Mouse (Mus musculus): ENCODE measurements at regions not wholly inside any gene's neighbourhood (a gene's known extent, or its start where the extent isn't known, plus 50 kb on each side); places are given as distances from the start of the nearest gene placed in this dataset.

DNA sequence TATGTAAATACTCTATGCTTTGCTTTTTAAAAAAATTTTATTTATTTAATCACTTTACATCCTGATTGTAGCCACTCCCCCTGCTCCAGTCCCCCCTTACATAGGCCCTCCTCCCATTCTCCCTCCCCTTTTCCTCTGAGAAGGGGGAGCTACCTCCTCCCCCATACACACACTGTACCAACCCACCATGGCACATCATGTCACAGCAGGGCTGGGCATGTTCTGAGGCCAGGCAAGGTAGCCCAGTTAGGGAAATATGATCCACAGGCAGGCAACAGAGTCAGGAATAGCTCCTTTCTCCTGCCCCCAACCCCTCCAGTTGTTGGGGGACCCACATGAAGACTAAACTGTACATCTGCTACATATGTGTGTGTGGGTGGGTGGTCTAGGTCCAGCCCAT, 1130.7 kb upstream of the Gulo start:
- no peak for DNase-seq (ENCODE audit: low spot score in 2 of 2)

DNA sequence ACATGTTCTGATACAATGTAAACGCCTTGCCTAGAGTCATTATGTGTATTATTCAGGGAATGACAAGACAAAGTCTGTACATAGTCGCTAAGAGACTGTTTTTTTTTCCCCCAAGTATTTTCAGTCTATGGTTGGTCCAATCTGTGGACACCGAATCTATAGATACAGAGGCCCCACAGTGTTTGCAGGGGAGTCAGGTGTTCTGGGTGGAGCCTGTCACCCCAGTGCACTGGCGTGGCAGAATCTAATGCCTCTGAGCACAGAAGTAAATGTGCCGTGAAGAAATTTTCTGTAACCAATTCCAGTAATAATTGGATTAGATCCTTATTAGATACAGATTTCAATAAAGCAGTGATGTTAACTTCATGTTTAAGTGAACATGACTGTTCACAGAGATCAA, 1130.1 kb upstream of the Gulo start:
- no peak for DNase-seq (ENCODE audit: low spot score in 2 of 2)

- DNase-seq (ENCODE audit: low spot score in 2 of 2): no peak
Observed at GRCm38 (mm10) chr14:67136141-67136498, 1127.1 kb upstream of the Gulo start.

- DNase-seq (ENCODE audit: low spot score in 2 of 2): peak; percentile 60 to 66
Observed at GRCm38 (mm10) chr14:67135221-67136140, 1126.5 kb upstream of the Gulo start.

GRCm38 (mm10) chr14:67133221-67133620, 1124.2 kb upstream of the Gulo start:
- DNase-seq (ENCODE audit: low spot score in 2 of 2): no peak

- DNase-seq (ENCODE audit: low spot score in 2 of 2): no peak
Observed at GRCm38 (mm10) chr14:67127118-67127517, 1118.1 kb upstream of the Gulo start.

- no peak for DNase-seq (ENCODE audit: low spot score in 2 of 2)
Observed at GRCm38 (mm10) chr14:67126254-67126653, 1117.2 kb upstream of the Gulo start.

- DNase-seq (ENCODE audit: low spot score in 2 of 2): peak; percentile 44 to 75
Observed at GRCm38 (mm10) chr14:67123300-67123699, 1114.3 kb upstream of the Gulo start.

Data from frontal cortex, postnatal 10 days (tissue).